Mouse (Mus musculus) MN1 (cell line): Measurements from ENCODE around the gene Wdr45.

Experiments
- DNase-seq: peaks from one replicate; pipeline ENCODE4 v3.0.0-alpha.2; 2016; ENCODE audit warnings: low spot score

Gene Wdr45

GRCm38 (mm10) chrX:7764657-7765280 is 50.6 kb downstream of the Wdr45 start:
- DNase-seq = no peak

DNA sequence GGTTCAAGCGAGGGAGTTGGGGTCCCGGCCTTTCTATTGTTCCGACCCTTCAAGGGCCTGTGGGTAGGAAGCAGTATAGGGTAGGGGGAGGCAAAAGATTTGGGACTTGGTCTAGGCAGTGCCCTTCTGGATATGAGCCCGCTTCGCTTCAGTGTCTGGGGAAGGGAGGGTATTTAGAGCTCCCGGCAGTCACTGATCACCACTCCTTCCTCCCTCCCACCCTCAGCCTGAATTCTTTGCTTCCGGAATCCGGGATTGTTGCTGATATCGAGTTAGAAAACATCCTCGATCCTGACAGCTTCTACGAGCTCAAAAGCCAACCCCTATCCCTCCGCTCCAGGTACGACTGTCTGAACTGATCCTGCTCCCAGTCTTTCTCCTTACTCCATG is 51.1 kb downstream of the Wdr45 start:
- no peak for DNase-seq

- peak; percentile 79 for DNase-seq
These were observed 51.6 kb downstream of the Wdr45 start for GRCm38 (mm10) chrX:7765764-7766163.

GRCm38 (mm10) chrX:7769302-7770017 is 55.3 kb downstream of the Wdr45 start:
- no peak for DNase-seq

- no peak for DNase-seq
These were observed 58.6 kb downstream of the Wdr45 start for GRCm38 (mm10) chrX:7772766-7773165.

- no peak for DNase-seq
These were observed 61.5 kb downstream of the Wdr45 start for GRCm38 (mm10) chrX:7775501-7776205.

- DNase-seq = peak; percentile 29
These were observed 62.4 kb downstream of the Wdr45 start for GRCm38 (mm10) chrX:7776329-7777082.
